Mouse (Mus musculus) heart, embryonic 11.5 days (tissue): Measurements from ENCODE around the gene Cct2. TPM values are rescaled to one million over a fixed set of nuclear protein-coding genes. Genes with fewer than 3 reads are reported as not detected.

ENCODE experiments used
- ATAC-seq: fragments of 200-750 bp; cut with Nextera tagmentation; replicated peaks from 2 replicates; pipeline ENCODE4 v1.8.0; 2017; ENCODE audit warnings: moderate library complexity; ENCODE audit not compliant: insufficient number of reproducible peaks, low FRiP score, low TSS enrichment
- H3K27ac ChIP-seq: fragments of 300-500 bp; sonication (generic); 2 replicates; pipeline ENCODE4 v1.5.1; 2014; ENCODE audit warnings: mild to moderate bottlenecking, low read depth, low read length
- H3K27me3 ChIP-seq: fragments of 300-500 bp; sonication (generic); 2 replicates; pipeline ENCODE4 v1.6.1; 2014; ENCODE audit warnings: mild to moderate bottlenecking, low read length, mixed read lengths; ENCODE audit not compliant: control insufficient read depth, insufficient read depth
- H3K36me3 ChIP-seq: fragments of 300-500 bp; sonication (generic); 2 replicates; pipeline ENCODE4 v1.6.1; 2014; ENCODE audit warnings: mild to moderate bottlenecking, low read length, moderate library complexity, mixed read lengths; ENCODE audit not compliant: control insufficient read depth, insufficient read depth
- H3K4me1 ChIP-seq: fragments of 300-500 bp; sonication (generic); 2 replicates; pipeline ENCODE4 v1.6.1; 2014; ENCODE audit warnings: low read length; ENCODE audit not compliant: control insufficient read depth, insufficient read depth
- H3K4me2 ChIP-seq: fragments of 300-500 bp; sonication (generic); 2 replicates; pipeline ENCODE4 v1.6.1; 2014; ENCODE audit warnings: mild to moderate bottlenecking, moderate library complexity
- H3K4me3 ChIP-seq: fragments of 300-500 bp; sonication (generic); 2 replicates; pipeline ENCODE4 v1.5.1; 2014; ENCODE audit warnings: low read depth, low read length
- H3K9ac ChIP-seq: fragments of 300-500 bp; sonication (generic); 2 replicates; pipeline ENCODE4 v1.6.1; 2014; ENCODE audit warnings: mild to moderate bottlenecking, low read depth, low read length, moderate library complexity
- H3K9me3 ChIP-seq: fragments of 300-500 bp; sonication (generic); replicated peaks from 2 replicates; pipeline ENCODE4 v1.6.1; 2016; ENCODE audit warnings: low read length; ENCODE audit not compliant: control insufficient read depth
- WGBS: fragments of 180-500 bp; shearing (Covaris S2); extraction: QIAGEN DNeasy Blood & Tissue Kit; methylation state at CpG from one replicate; pipeline ENCODE4 v1.1.7; 2014; ENCODE audit not compliant: insufficient replicate concordance; 5-methylcytosine and 5-hydroxymethylcytosine counted together
- polyA plus RNA-seq: library from polyadenylated mRNA; unstranded; fragments of >200 nt; fragmentation: Nextera tagmentation; extraction: Ambion mirVana; gene quantifications from 2 replicates; pipeline ENCODE4 v1.2.1, GENCODE M21; 2014

Gene Cct2
- polyA plus RNA-seq, 1 experiment from 2014 or later: 211 TPM

- no peaks in the 10 kb centered on the region for H3K27me3 ChIP-seq
- peaks cover 27% of the 10 kb centered on the region for H3K4me1 ChIP-seq
- peak overlapping the region; percentile 79 for H3K4me2 ChIP-seq
- H3K27ac ChIP-seq: peak overlapping the region; percentile 77
- H3K9me3 ChIP-seq: no peaks in the 10 kb centered on the region
- ATAC-seq: peak; percentile 57; the same call in 1 of the 2 replicates
- H3K36me3 ChIP-seq: no peaks in the 10 kb centered on the region
- 10% methylated on average over 16 of the region's 16 CpGs for WGBS
- peak overlapping the region; percentile 72 for H3K9ac ChIP-seq
- peak overlapping the region; percentile 42 for H3K4me3 ChIP-seq
These were observed 39.9 kb downstream of the Cct2 start for GRCm38 (mm10) chr10:117023693-117024092.

GRCm38 (mm10) chr10:117021020-117021754, 42.4 kb downstream of the Cct2 start:
- Histone ChIP-seq H3K27ac (no peak overlapping the region), H3K27me3 (no peaks in the 10 kb centered on the region), H3K4me1 (peaks cover 33% of the 10 kb centered on the region), H3K36me3 (no peaks in the 10 kb centered on the region), H3K9me3 (no peaks in the 10 kb centered on the region), H3K4me2 (peak overlapping the region; percentile 22), H3K9ac (0 out of 2 replicates have a peak overlapping the region, but pooled peaks have one; percentile 22), H3K4me3 (no peak overlapping the region)
- no peak for ATAC-seq
- 31% methylated on average over 21 of the region's 21 CpGs for WGBS

- Histone ChIP-seq H3K9me3 (no peaks in the 10 kb centered on the region), H3K27me3 (no peaks in the 10 kb centered on the region), H3K4me3 (no peak overlapping the region), H3K9ac (no peak overlapping the region), H3K4me1 (peaks cover 33% of the 10 kb centered on the region), H3K27ac (no peak overlapping the region), H3K36me3 (no peaks in the 10 kb centered on the region), H3K4me2 (no peak overlapping the region)
- WGBS: 69% methylated on average over 7 of the region's 7 CpGs
- no peak for ATAC-seq
These were observed 45.3 kb downstream of the Cct2 start for GRCm38 (mm10) chr10:117018281-117018840.

- Histone ChIP-seq H3K36me3 (no peaks in the 10 kb centered on the region), H3K9ac (no peak overlapping the region), H3K4me1 (peaks cover 15% of the 10 kb centered on the region; the same call in 1 of the 2 replicates), H3K4me2 (no peak overlapping the region), H3K27ac (no peak overlapping the region), H3K9me3 (no peaks in the 10 kb centered on the region), H3K4me3 (no peak overlapping the region), H3K27me3 (no peaks in the 10 kb centered on the region)
- 82% methylated on average over 5 of the region's 5 CpGs for WGBS
- no peak for ATAC-seq
These were observed 49.0 kb downstream of the Cct2 start for GRCm38 (mm10) chr10:117014565-117014964.

- H3K27me3 ChIP-seq: no peaks in the 10 kb centered on the region
- WGBS: 17% methylated on average over 12 of the region's 12 CpGs
- peaks cover 15% of the 10 kb centered on the region; the same call in 1 of the 2 replicates for H3K4me1 ChIP-seq
- H3K36me3 ChIP-seq: no peaks in the 10 kb centered on the region
- H3K9ac ChIP-seq: no peak overlapping the region
- H3K4me3 ChIP-seq: no peak overlapping the region
- H3K9me3 ChIP-seq: no peaks in the 10 kb centered on the region
- peak overlapping the region; percentile 65; the same call in 1 of the 2 replicates for H3K27ac ChIP-seq
- peak overlapping the region; percentile 22 for H3K4me2 ChIP-seq
- no peak; the same call in 1 of the 2 replicates for ATAC-seq
These were observed 49.8 kb downstream of the Cct2 start for GRCm38 (mm10) chr10:117013689-117014390.

GRCm38 (mm10) chr10:117011047-117011446, 52.6 kb downstream of the Cct2 start:
- H3K4me1 ChIP-seq: peaks cover 9% of the 10 kb centered on the region; the same call in 1 of the 2 replicates
- ATAC-seq: no peak
- no peak overlapping the region for H3K9ac ChIP-seq
- H3K4me3 ChIP-seq: no peak overlapping the region
- no peaks in the 10 kb centered on the region for H3K9me3 ChIP-seq
- H3K36me3 ChIP-seq: no peaks in the 10 kb centered on the region
- 61% methylated on average over 8 of the region's 8 CpGs for WGBS
- no peak overlapping the region for H3K27ac ChIP-seq
- H3K4me2 ChIP-seq: no peak overlapping the region
- H3K27me3 ChIP-seq: no peaks in the 10 kb centered on the region

- Histone ChIP-seq H3K27me3 (no peaks in the 10 kb centered on the region), H3K9me3 (no peaks in the 10 kb centered on the region), H3K4me2 (no peak overlapping the region), H3K27ac (no peak overlapping the region), H3K4me1 (peaks cover 8% of the 10 kb centered on the region; the same call in 1 of the 2 replicates), H3K9ac (no peak overlapping the region), H3K36me3 (no peaks in the 10 kb centered on the region), H3K4me3 (no peak overlapping the region)
- WGBS: 78% methylated on average over 6 of the region's 6 CpGs
- no peak for ATAC-seq
These were observed 53.9 kb downstream of the Cct2 start for GRCm38 (mm10) chr10:117009691-117010090.

GRCm38 (mm10) chr10:117005707-117006464, 57.7 kb downstream of the Cct2 start:
- Histone ChIP-seq H3K9me3 (no peaks in the 10 kb centered on the region), H3K27ac (no peak overlapping the region), H3K27me3 (no peaks in the 10 kb centered on the region), H3K4me1 (0 out of 2 replicates have a peak, but pooled peaks cover 2% of the 10 kb centered on the region), H3K9ac (no peak overlapping the region), H3K36me3 (no peaks in the 10 kb centered on the region), H3K4me3 (no peak overlapping the region), H3K4me2 (no peak overlapping the region)
- 62% methylated on average over 12 of the region's 12 CpGs for WGBS
- no peak for ATAC-seq
